Mouse (Mus musculus) layer of hippocampus, postnatal 10 days (tissue): ENCODE data around the gene Lpp. TPM values are rescaled to one million over a fixed set of nuclear protein-coding genes. Genes with fewer than 3 reads are reported as not detected.

Source experiments
- DNase-seq, 2 experiments: peaks; one replicate each; pipeline ENCODE4 v3.0.0; 2021; ENCODE audit warnings: low spot score in 2 of 2
- total RNA-seq, 2 experiments: library from RNA; stranded (reverse); gene quantifications; 2 replicates each; pipeline ENCODE4 v1.2.3; 2021

The Lpp gene
- total RNA-seq, 2 experiments from 2014 or later = 10.9 to 11.2 TPM

DNA sequence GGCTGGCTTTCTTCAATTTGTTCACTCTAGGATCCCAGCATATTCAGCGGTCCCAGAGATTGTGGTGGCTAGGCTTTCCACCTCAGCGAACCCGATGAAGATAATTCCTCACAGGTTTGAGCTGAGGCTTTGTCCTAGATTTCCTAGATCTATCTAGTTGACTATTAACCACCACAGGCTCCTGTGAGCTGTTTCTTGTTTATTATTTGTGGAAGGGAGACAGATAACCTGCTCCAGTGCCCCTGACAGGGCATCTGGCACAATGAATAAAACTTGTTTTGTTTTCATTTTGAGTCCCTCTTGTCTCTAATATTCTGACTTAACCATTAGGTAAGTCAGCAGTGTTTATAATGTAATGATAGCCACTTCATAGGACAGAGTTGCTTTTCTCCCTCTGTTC lies 5.6 kb downstream of the Lpp start:
- DNase-seq = no peak

DNA sequence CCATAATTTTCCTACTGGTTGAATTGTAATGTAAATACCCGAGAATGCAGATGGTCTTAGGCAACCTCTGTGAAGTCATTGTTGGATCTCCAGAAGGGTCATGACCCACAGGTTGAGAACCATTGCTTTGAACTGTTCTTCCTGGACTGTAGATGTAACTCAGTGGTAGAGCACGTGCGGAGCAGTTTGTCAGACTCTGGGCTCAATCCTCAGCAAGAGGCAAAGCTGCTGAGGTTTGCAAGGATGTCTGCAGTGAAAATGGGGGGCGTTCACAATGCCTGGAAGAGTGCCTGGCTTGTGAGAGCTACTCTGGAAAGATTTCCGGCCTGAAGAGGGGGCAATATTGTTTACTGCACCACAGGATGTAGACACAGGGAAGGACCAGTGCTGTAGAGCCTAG lies 6.2 kb downstream of the Lpp start:
- no peak for DNase-seq

DNA sequence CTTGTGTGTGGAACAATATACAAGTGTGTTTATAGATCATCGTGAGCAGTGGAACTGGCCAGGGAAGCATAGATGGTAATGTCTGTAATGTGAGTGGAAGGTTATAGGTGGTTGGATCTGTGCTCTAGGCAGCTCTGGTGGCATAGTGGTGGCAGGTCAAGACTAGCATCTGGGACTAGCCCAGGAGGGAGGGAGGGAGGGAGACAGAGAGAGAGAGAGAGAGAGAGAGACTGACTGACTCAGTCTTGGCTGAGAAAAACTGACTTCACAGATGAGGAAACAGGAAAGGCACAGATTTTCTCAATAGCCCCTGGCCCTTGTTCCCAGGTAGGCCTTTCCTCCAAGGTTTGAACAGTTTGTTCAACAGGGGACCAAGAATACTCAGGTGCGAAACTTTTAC lies 7.5 kb downstream of the Lpp start:
- DNase-seq = no peak

DNA sequence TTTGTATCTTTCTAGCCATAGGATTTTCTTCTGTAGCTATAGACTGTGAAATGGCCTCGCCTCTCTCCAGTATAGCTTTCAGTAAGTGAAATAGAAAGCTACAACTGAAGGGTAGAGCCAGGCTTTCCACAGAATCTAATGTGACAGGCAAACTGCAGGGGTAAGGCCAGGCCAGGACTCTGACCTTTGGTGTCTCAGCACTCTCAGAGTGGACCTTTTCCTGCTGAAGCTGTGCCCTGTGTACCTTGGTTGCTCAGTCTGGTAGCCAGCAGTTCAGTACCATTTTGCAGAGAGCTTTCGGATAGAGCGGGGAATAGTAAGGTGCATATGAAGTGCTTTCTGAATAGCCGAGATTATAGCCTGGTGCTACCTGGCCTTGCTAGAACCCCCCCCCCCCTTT lies 9.5 kb downstream of the Lpp start:
- no peak for DNase-seq

DNA sequence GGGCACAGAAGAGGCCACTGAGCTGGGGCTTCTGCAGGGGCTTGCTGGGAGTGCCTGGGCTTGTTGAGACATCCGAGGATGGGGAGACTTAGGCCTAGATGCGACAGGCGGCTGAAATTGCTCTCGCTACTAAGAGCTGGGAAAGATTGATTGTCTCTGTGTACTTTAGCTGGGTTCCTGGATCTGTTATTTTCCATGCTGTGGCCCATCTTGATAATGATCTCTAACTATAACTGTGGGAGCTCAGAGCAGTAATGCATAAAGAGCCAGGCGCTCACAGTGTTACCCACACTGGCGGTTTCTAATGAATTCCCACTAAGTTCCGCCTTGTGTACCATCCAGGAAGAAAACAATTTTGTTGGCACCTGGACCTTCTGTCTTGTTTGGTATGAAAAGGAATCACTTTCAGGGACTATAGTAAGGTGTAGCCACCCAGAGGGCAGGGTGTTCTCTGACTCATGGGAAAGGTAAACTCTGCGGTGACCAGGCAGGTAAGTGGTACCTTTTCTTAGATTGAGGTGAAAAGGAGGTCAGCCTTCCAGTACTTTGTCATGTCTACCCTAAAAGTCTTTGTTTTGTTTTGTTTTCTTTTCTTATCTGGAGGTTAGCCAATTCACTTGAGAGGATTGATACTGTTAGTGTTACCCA lies 10.6 kb downstream of the Lpp start:
- no peak for DNase-seq

DNA sequence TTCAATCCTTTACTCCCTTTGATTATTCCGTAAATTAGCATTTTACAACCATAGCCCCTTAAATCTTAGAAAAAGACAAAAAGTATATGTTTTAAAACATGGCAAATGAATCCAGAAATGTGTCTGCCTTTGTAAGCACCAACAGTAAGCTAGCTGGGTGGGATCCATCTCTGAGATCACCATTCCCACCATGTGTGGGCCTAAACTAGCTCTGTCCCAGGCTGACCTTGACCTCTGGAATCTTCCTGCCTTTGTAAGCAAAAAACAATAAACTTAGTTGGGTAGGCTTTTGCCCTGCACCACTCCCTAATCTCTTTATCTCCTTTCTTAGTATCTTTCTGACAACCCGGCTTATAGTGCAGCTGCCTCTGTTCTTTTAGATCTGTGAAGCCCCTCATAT lies 13.2 kb downstream of the Lpp start:
- no peak for DNase-seq

DNA sequence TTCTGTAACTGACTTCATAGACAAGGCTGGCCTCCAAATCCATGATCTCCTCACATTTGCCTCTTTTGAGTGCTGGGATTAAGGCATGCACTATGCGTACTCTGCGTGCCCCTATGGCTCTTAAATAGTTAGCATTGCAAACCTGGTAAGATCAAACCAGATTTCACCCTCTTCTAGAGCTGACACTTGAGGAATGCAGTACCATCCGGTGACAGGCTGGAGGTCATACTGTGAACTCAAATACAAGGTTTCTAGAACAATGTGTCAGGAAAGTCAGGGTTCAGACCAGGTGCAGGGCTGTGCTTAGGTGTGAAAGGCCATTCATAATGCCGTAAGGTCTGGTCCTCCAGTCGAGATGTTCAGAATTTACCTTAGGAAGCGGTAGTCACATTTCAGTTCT lies 18.0 kb downstream of the Lpp start:
- no peak for DNase-seq

DNA sequence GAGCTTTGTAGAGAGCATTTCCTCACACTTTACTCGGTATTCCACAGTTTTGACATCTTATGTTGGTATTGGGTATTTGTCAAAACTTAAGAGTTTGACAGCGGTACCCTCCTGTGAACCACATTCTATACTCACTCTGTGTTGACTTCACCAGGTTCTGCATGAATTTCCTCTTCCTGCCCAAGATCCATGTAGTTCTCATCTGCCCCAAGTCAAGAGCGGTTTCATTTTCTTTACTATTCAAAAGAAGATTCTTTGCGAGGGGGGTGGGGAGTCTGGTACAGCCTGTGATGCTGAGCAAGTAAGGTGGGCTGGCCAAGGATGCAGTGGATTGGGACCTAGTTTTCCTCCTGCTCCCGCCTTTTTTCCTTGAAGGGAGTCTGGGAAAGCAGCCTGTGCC lies 18.9 kb downstream of the Lpp start:
- no peak for DNase-seq

DNA sequence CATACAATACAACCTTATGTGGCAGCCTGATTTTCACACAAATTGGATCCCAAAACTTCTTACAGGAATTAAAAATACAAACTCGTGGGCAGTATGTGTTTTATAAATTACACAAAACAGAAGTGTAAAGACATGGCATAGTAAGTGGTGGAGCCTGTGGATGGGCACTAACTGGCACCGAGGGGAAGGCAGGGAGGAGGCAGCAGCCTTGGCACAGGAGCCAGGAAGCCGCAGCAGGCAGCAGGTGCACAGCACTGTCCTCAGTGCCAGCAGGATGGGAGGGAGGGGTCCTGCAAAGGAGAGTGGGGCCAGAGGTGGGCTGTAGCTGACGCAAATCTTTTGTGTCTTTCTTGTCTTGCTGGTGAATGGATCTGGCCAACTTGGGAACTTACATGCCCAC lies 19.8 kb downstream of the Lpp start:
- DNase-seq = no peak

DNA sequence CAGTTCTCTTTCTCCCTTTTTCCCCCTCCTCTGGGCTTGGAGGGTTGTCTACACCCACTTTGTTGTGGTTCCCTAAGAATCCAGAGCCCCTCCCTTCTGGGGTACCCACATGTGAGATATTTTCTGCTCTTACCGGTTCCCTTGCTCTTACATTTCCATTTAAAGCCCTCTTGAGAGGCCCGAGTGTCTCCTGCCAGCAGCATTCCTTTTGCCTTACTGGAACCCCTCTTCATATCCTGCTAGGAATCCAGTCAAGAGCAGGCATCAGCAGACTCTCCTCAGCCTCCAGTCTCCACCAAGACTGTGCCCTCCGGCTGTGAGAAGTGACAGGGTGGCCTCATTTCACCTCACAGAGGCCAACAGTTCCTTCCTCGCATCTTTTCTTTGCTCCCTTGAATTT lies 24.7 kb downstream of the Lpp start:
- DNase-seq = no peak

DNA sequence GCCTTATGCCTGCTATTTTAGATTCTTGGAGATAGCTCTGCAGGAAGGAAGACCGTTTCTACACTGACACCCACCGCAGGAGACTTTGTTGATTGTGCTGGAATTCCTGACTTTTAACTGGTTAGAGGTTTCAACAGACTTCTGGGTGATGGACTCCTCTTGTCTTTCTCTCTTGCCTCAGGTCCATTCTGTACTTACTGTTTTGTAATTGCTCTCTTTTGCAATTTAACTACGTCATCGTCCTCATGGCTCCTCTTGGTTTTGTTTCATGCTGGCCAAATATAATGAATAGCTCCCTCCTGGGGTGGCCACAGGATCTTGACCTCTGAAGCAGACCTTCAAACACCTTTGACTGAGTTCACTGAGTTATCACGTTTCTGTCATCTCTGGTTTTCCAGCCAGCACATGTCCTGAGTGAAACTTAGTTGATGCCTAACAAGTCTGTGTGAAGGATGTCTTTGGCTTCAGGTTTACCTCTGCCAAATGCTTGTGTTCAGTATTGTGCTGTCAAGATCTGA lies 27.4 kb downstream of the Lpp start:
- DNase-seq = no peak

DNA sequence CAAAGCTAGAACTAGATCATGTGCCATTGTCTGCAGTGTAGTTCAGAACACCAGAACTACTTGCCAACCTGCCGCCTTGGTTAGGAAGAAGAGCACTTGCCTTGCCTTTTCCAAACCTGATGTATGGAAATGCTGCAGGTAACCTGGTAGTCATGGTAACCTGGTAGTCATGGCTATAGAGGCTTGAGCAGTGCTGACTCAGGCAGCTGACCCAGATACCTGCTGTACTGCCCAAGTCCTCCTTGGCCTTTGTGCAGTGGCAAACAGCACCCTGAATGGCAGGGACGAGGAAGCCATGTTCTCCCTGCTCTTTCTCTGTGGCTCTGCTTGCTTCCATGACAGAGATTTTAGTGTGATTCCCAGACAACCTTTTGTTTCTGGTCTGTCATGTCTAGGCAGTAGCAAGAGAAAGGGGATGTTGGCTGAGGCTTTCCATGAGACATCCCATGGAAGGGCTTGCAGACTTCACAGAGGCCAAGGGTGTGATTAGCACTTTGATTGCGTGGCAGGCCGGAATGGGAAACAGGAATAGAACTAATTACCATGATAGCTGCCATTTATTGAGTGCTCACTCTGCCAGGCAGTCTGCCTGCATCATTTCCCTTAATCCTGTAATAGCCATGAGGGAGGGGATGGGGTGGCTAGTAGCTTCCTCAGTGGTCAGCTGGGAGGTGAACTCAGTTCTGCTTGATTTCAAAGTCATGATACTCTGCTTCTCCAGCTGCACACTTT lies 28.5 kb downstream of the Lpp start:
- no peak for DNase-seq

DNA sequence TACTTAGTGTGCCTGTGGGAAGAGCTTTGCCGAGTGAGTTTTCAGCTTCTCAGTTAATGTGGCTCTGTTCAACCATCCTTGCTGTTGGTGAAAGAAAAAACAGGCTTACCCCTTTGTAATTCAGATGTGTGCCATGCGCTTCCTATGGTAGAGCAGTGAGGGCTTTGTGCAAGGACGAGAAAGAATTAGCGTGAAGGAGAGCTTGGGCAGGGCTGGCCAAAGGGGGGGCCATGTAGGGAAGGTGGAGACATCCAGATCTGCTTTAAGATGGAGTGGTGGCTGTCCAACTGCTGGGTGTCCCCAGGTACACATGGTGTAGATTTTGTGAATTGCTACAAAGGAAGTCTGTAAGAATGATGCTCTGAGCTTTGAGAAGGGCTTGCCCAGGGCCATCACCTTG lies 29.9 kb downstream of the Lpp start:
- DNase-seq = no peak

DNA sequence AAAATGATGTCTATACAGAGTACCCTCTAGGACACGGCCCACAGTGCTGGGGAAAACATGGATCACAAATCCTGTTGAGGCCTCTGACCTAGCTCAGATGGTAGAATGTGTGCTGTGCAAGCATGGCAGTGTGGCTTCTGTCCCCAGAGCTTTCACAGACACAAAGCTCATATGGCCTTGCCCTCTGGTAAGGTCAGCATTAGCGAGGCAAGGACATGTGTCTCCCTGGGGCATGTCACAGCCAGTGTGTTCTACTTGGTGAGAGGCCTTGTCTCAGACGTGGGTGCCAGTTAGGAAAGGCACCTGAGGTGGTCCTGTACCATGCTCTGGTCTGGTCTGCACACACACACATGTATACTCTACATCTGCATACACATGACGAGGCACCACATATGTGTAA lies 30.4 kb downstream of the Lpp start:
- DNase-seq = no peak

DNA sequence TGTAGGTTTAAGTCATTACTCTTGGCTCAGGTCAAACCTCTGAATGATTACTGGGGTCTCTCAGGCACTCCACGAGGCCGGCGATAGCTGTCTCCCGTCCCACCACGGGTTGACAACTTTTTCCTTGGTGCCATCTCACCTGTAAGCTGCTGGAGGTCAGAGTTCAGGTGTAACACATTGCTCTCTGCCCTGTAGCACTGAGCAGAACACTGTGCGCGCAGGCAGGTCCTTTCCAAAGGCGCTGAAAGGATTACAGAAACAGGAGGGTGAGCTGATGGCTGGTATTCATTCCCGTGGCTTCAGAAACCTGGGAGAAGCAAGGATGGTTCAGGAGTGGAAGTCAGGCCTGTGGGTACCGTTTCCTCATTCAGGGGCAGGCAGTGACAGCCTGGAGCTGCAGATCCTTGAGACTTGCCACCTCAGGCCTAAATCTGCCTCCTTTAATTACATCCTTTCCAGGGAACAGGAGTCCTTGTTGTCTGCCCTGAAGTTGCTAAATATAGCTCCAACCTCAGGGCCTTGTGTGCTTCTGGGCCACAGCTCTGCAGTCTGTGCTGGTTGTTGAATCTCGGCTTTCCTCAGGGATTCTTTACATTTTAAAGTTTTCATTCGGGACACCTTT lies 31.2 kb downstream of the Lpp start:
- DNase-seq = no peak

DNA sequence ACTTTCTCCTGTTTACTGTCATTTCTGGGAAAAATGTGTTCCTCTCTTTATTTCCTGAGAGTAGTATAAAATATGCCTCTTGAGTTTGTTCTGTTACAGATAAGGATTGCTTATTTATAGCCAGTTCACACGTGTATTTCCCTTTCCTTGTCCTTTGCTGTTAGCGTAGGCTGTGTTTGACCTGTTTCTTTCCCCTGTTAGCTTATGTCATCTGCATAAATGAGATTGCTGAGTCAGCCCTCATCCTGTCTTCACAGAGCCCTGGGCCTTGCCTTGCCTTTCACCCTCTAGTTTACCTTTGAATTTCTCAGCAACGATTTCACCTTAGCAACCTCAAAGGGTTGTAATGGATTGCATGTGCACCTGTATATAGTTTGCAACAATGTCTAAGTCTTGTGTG lies 32.5 kb downstream of the Lpp start:
- no peak for DNase-seq

DNA sequence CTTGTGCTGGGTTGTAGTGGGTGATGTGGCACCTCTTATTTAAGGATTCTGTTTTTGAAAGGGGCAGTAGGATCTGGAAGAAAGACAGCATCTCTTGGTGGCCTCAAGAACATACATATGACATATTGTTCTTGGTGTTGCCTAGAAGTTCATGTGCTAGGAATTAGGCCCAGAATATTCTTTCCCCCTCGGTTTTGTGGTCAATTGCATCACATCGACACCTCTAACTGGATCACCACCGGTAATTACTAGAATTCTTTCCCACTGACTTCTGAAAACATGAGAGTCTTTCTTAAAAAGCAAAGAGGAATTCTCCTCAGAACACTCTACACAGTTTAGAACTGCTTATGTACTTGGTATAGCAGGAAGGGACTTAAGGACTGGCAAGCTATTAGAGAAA lies 34.3 kb downstream of the Lpp start:
- no peak for DNase-seq

DNA sequence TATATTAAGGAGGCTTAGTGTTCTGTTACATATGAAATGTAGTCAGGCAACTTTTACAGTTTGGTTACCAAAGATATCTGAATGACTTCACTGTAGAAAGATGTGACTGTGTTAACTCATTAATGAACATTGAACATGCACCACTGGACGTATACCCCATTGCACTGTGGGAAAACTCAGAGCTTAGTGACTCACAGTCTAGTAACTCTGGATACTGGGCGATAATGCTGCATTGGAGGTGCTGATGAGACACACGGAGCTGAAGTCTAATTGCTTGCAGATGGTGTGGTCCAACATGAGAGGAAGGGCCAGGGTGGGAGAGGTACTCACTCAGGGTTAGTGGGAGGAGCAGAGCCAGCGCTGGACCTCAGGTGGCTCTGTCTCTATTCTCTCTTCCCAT lies 34.7 kb downstream of the Lpp start:
- no peak for DNase-seq

DNA sequence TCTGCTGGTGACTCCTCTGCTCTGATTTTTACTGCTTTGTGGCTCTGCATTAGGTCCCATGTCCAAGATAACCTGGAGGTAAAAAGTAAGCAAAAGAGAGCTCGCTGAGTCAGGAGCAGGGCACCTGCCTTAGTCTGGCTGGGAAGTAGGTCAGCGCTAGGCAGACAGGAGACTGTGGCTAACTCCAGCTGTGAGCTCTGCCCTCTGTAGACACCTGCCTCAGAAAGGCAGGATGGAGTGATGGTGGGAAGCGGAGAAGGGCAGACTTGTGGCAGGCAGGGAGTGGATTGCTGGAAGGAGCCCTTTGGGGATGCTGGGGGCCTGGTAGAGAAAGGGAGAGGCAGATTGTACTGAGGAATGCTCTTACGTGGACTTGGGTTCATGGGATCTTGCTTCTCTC lies 35.4 kb downstream of the Lpp start:
- no peak for DNase-seq

DNA sequence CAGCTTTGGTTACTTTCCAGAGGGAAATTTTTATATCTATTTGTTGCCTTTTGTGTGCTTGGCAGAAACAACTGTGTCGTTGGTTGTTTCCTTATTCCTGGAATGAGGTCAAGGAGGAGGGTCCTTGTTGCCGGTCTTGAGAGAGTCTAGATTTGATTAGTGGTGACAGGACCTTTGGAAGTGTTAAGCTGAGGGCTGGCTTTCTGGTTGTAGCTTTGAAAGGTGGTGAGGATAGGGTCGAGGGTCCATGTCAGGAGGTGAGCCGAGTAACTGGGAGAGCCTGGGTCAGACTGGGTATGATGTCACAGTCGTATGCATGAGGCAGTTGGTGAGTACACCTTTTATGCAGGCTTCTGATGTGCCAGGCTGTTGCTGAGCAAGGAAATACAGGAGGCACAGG lies 36.4 kb downstream of the Lpp start:
- no peak for DNase-seq

DNA sequence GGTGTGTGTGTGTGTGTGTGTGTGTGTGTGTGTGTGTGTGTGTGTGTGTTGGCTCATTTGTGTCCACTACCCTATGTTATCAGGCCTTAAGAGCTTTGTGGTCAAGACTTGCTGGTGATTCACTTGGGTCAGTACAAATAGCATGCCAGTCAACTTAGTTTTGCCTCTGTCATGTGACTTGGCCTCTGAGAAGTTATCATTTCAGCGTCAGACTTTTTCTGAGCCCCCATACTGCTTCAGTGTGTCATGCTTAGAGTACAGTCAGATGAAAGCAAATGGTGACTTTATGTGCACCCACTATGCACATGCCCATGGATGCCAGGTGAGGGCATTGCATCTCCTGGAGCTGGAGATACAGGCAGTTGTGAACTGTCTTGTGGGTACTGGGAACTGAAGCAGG lies 38.5 kb downstream of the Lpp start:
- no peak for DNase-seq

DNA sequence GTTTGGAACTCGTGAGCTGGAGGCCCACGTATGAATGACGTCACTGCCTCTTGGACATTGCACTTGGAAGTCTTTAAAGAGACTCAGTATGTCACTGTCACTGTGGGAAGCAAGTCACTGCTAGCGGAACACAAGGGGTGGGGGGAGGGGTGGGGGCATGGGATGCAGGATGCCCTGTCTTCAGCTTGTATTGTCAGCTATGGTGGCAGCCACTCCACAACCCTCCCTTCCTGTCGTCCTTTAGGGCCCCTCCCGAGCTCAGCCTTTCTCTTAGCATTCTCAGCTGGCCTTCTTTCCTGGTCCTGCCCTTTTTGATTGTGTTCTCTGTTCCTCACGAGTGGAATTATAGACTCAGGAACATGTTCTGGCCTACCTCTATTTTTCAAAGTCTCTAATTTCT lies 40.3 kb downstream of the Lpp start:
- no peak for DNase-seq

DNA sequence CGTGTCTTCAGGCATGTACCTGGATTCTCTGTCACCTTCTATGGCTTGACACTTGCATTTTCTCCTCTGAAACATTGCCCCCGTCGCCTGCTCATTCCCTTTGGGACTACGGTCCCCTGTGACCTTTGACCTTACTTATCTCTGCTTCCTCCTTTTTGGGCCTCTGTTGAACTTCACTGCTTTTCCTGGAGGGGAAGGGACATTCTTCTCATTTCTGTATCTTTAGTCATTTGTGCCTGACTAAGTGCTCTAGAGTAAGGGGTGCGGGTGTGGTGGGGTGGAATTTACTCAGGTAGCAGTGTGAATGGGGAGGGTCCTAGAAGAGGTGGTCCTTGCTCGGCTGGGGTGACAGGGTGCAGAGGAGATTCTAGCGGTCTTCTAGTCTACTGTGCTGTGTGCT lies 40.7 kb downstream of the Lpp start:
- no peak for DNase-seq
